In genomic region chr7:30322285-30322667, GRCm38 (mm10) we compare ENCODE assay signal across 8 mouse cellular contexts. TPM values are rescaled to one million over a fixed set of nuclear protein-coding genes. Genes with fewer than 3 reads are reported as not detected.
DNase-seq lines count a peak whose midpoint lies in the region; ATAC-seq and TF ChIP-seq lines count a peak whose summit lies in the region.

No protein-coding gene starts in this region.

- WGBS in heart, embryonic 15.5 days: under 1% methylated on average over 20 of the region's 20 CpGs
- under 1% methylated on average over 20 of the region's 20 CpGs for WGBS in liver, embryonic 14.5 days (ENCODE audit: insufficient replicate concordance)
- WGBS in neural tube, embryonic 11.5 days: under 1% methylated on average over 20 of the region's 20 CpGs
- WGBS in stomach, postnatal 0 days: under 1% methylated on average over 20 of the region's 20 CpGs

- no peak for TF ChIP-seq EP300 in liver, embryonic 14.5 days (IDR thresholded peaks at IDR 0.05; ENCODE audit: low read depth)
- TF ChIP-seq EP300 in stomach, postnatal 0 days (optimal IDR thresholded peaks at IDR 0.05): no peak

- TF ChIP-seq CTCF in liver, embryonic 14.5 days (IDR thresholded peaks at IDR 0.05; ENCODE audit: low read depth): no peak
- no peak for TF ChIP-seq CTCF in stomach, postnatal 0 days (IDR thresholded peaks at IDR 0.05; ENCODE audit: low read depth)

- H3K4me1 ChIP-seq in heart, embryonic 15.5 days (replicated peaks): peaks cover 24% of the 10 kb centered on the region
- peaks cover 9 to 13% of the 10 kb centered on the region in 2 experiments; a peak in 3 of 4 replicates for H3K4me1 ChIP-seq in liver, embryonic 14.5 days (replicated peaks; ENCODE audit: control insufficient read depth in 2 of 2, insufficient read depth in 2 of 2, low read length in 1 of 2)
- peaks cover 6% of the 10 kb centered on the region; the same call in 1 of the 2 replicates for H3K4me1 ChIP-seq in neural tube, embryonic 11.5 days (ENCODE audit: control insufficient read depth, insufficient read depth, low read length)
- H3K4me1 ChIP-seq in stomach, postnatal 0 days (replicated peaks; ENCODE audit: control insufficient read depth, insufficient read depth): no peaks in the 10 kb centered on the region; the same call in 1 of the 2 replicates

- peak overlapping the region; percentile 93 for H3K27ac ChIP-seq in heart, embryonic 15.5 days
- peak overlapping the region; percentile 59 for H3K27ac ChIP-seq in liver, embryonic 14.5 days
- peak overlapping the region; percentile 70; the same call in 1 of the 2 replicates for H3K27ac ChIP-seq in neural tube, embryonic 11.5 days (ENCODE audit: low read depth, low read length)
- H3K27ac ChIP-seq in stomach, postnatal 0 days (replicated peaks): peak overlapping the region; percentile 94

- H3K36me3 ChIP-seq in heart, embryonic 15.5 days: no peaks in the 10 kb centered on the region
- no peaks in the 10 kb centered on the region for H3K36me3 ChIP-seq in liver, embryonic 14.5 days (replicated peaks; ENCODE audit: control insufficient read depth, insufficient read depth, low read depth)
- H3K36me3 ChIP-seq in neural tube, embryonic 11.5 days (ENCODE audit: control insufficient read depth, insufficient read depth, low read length): no peaks in the 10 kb centered on the region
- H3K36me3 ChIP-seq in stomach, postnatal 0 days (ENCODE audit: control insufficient read depth, insufficient read depth, low read length): no peaks in the 10 kb centered on the region

- peak overlapping the region; percentile 86 for H3K4me2 ChIP-seq in heart, embryonic 15.5 days
- H3K4me2 ChIP-seq in liver, embryonic 14.5 days (ENCODE audit: low read depth): peak overlapping the region; percentile 91
- peak overlapping the region; percentile 82 for H3K4me2 ChIP-seq in neural tube, embryonic 11.5 days (ENCODE audit: low read depth)
- H3K4me2 ChIP-seq in stomach, postnatal 0 days (replicated peaks; ENCODE audit: low read depth): peak overlapping the region; percentile 87

- peak; percentile 72 for ATAC-seq in CD4-positive, CD25-positive, alpha-beta regulatory T cell, adult 4 months
- ATAC-seq in heart, embryonic 15.5 days (replicated peaks; ENCODE audit: insufficient number of reproducible peaks, insufficient read depth, low FRiP score, low read depth): peak; percentile 98
- peak; percentile 96 for ATAC-seq in liver, embryonic 14.5 days (ENCODE audit: insufficient read depth)
- ATAC-seq in neural tube, embryonic 11.5 days (ENCODE audit: insufficient read depth, low FRiP score, low TSS enrichment): peak; percentile 100
- peak; percentile 98 for ATAC-seq in stomach, postnatal 0 days (ENCODE audit: low FRiP score, low TSS enrichment)

- peak; percentile 93 for DNase-seq in c-Kit-negative CD71-positive TER-119-positive erythroid progenitor cells, embryonic 14.5 days (ENCODE audit: low read depth, low spot score)
- peak; percentile 95 for DNase-seq in fibroblast of lung, adult 2 months (ENCODE audit: low read depth)
- DNase-seq in kidney, postnatal 25 days: peak; percentile 98 to 100
- peak; percentile 94 to 95 (median 94) for DNase-seq in liver, embryonic 14.5 days (ENCODE audit: low read depth in 3 of 3, low spot score in 3 of 3)
- DNase-seq in neural tube, embryonic 11.5 days (ENCODE audit: low spot score): peak; percentile 94
- DNase-seq in stomach, postnatal 0 days (ENCODE audit: low spot score): peak; percentile 98

- no peaks in the 10 kb centered on the region for H3K9me3 ChIP-seq in heart, embryonic 15.5 days (replicated peaks)
- H3K9me3 ChIP-seq in liver, embryonic 14.5 days (ENCODE audit: control insufficient read depth, low read length): no peaks in the 10 kb centered on the region
- H3K9me3 ChIP-seq in neural tube, embryonic 11.5 days (ENCODE audit: control insufficient read depth, low read length): no peaks in the 10 kb centered on the region
- H3K9me3 ChIP-seq in stomach, postnatal 0 days (ENCODE audit: control insufficient read depth, low read length): no peaks in the 10 kb centered on the region

- peak overlapping the region; percentile 82 for H3K4me3 ChIP-seq in heart, embryonic 15.5 days
- H3K4me3 ChIP-seq in liver, embryonic 14.5 days (ENCODE audit: insufficient read depth in 1 of 2, low read depth in 2 of 2, low read length in 2 of 2): peak overlapping the region; percentile 73 to 77
- H3K4me3 ChIP-seq in neural tube, embryonic 11.5 days (ENCODE audit: low read depth, low read length): peak overlapping the region; percentile 69
- peak overlapping the region; percentile 62 for H3K4me3 ChIP-seq in stomach, postnatal 0 days (ENCODE audit: low read depth, low read length)

- no peaks in the 10 kb centered on the region for H3K27me3 ChIP-seq in heart, embryonic 15.5 days
- H3K27me3 ChIP-seq in liver, embryonic 14.5 days (ENCODE audit: control insufficient read depth, insufficient read depth, low read length): no peaks in the 10 kb centered on the region
- H3K27me3 ChIP-seq in neural tube, embryonic 11.5 days (ENCODE audit: control insufficient read depth, insufficient read depth, low read length): no peaks in the 10 kb centered on the region
- H3K27me3 ChIP-seq in stomach, postnatal 0 days (ENCODE audit: control insufficient read depth, insufficient read depth, low read length): no peaks in the 10 kb centered on the region

- peak overlapping the region; percentile 89 for H3K9ac ChIP-seq in heart, embryonic 15.5 days
- peak overlapping the region; percentile 73 for H3K9ac ChIP-seq in liver, embryonic 14.5 days (replicated peaks)
- peak overlapping the region; percentile 85 for H3K9ac ChIP-seq in neural tube, embryonic 11.5 days (ENCODE audit: low read length)
- peak overlapping the region; percentile 92 for H3K9ac ChIP-seq in stomach, postnatal 0 days (ENCODE audit: low read length)

RNA-seq across cellular contexts. Expression of gene E130208F15Rik, which starts 0.7 kb away (rescaled TPM):
- polyA plus RNA-seq in CD4-positive, CD25-positive, alpha-beta regulatory T cell, adult 4 months (2017; shearing (Covaris generic)): not detected
- polyA plus RNA-seq in heart, embryonic 15.5 days (2015; fragmentation: Nextera tagmentation; extraction: Ambion mirVana): 5.1 TPM in 1 of 2 replicates, not detected in the other
- polyA plus RNA-seq in liver, embryonic 14.5 days (2012; rRNA removed): 0.11 and 0.19 TPM in 2 replicates
- not detected in 2 replicates for polyA plus RNA-seq in liver, embryonic 14.5 days (2014; fragmentation: Nextera tagmentation; extraction: Ambion mirVana)
- polyA plus RNA-seq in neural tube, embryonic 11.5 days (2014; fragmentation: Nextera tagmentation; extraction: Ambion mirVana): not detected in 2 replicates
- not detected in 2 replicates for polyA plus RNA-seq in stomach, postnatal 0 days (2015; fragmentation: Nextera tagmentation; extraction: Ambion mirVana)

RNA-seq across cellular contexts. Expression of gene Sdhaf1, which starts 1.4 kb away (rescaled TPM):
- polyA plus RNA-seq in CD4-positive, CD25-positive, alpha-beta regulatory T cell, adult 4 months (2017; shearing (Covaris generic)): 1 to 10 TPM; 2.4 to 5.1 TPM
- 14.4 and 17.5 TPM in 2 replicates for polyA plus RNA-seq in heart, embryonic 15.5 days (2015; fragmentation: Nextera tagmentation; extraction: Ambion mirVana)
- polyA plus RNA-seq in liver, embryonic 14.5 days (2012; rRNA removed): 3.8 and 5.1 TPM in 2 replicates
- polyA plus RNA-seq in liver, embryonic 14.5 days (2014; fragmentation: Nextera tagmentation; extraction: Ambion mirVana): 6.7 and 7.0 TPM in 2 replicates
- 23.1 and 26.5 TPM in 2 replicates for polyA plus RNA-seq in neural tube, embryonic 11.5 days (2014; fragmentation: Nextera tagmentation; extraction: Ambion mirVana)
- 19.1 and 20.2 TPM in 2 replicates for polyA plus RNA-seq in stomach, postnatal 0 days (2015; fragmentation: Nextera tagmentation; extraction: Ambion mirVana)

RNA-seq across cellular contexts. Expression of gene Syne4, which starts 7.7 kb away (rescaled TPM):
- polyA plus RNA-seq in CD4-positive, CD25-positive, alpha-beta regulatory T cell, adult 4 months (2017; shearing (Covaris generic)): 10 to 100 TPM in 1 of 2 experiments, 1 to 10 TPM in 1; 9.2 to 16.8 TPM
- polyA plus RNA-seq in heart, embryonic 15.5 days (2015; fragmentation: Nextera tagmentation; extraction: Ambion mirVana): 6.1 and 18.8 TPM in 2 replicates
- polyA plus RNA-seq in liver, embryonic 14.5 days (2012; rRNA removed): 11.1 and 12.0 TPM in 2 replicates
- polyA plus RNA-seq in liver, embryonic 14.5 days (2014; fragmentation: Nextera tagmentation; extraction: Ambion mirVana): 7.0 and 7.6 TPM in 2 replicates
- 16.6 and 18.1 TPM in 2 replicates for polyA plus RNA-seq in neural tube, embryonic 11.5 days (2014; fragmentation: Nextera tagmentation; extraction: Ambion mirVana)
- polyA plus RNA-seq in stomach, postnatal 0 days (2015; fragmentation: Nextera tagmentation; extraction: Ambion mirVana): 13.5 and 14.2 TPM in 2 replicates

RNA-seq across cellular contexts. Expression of gene Alkbh6, which starts 13.8 kb away (rescaled TPM):
- polyA plus RNA-seq in CD4-positive, CD25-positive, alpha-beta regulatory T cell, adult 4 months (2017; shearing (Covaris generic)): 100 to 1,000 TPM; 179 to 205 TPM
- 57.4 and 64.4 TPM in 2 replicates for polyA plus RNA-seq in heart, embryonic 15.5 days (2015; fragmentation: Nextera tagmentation; extraction: Ambion mirVana)
- 13.8 and 18.6 TPM in 2 replicates for polyA plus RNA-seq in liver, embryonic 14.5 days (2012; rRNA removed)
- 16.0 and 19.5 TPM in 2 replicates for polyA plus RNA-seq in liver, embryonic 14.5 days (2014; fragmentation: Nextera tagmentation; extraction: Ambion mirVana)
- polyA plus RNA-seq in neural tube, embryonic 11.5 days (2014; fragmentation: Nextera tagmentation; extraction: Ambion mirVana): 87.4 and 94.0 TPM in 2 replicates
- polyA plus RNA-seq in stomach, postnatal 0 days (2015; fragmentation: Nextera tagmentation; extraction: Ambion mirVana): 55.4 and 58.8 TPM in 2 replicates

RNA-seq across cellular contexts. Expression of gene Clip3, which starts 30.7 kb away (rescaled TPM):
- polyA plus RNA-seq in CD4-positive, CD25-positive, alpha-beta regulatory T cell, adult 4 months (2017; shearing (Covaris generic)): 1 to 10 TPM; 5.5 to 6.5 TPM
- 8.0 and 12.0 TPM in 2 replicates for polyA plus RNA-seq in heart, embryonic 15.5 days (2015; fragmentation: Nextera tagmentation; extraction: Ambion mirVana)
- polyA plus RNA-seq in liver, embryonic 14.5 days (2012; rRNA removed): 1.0 and 2.1 TPM in 2 replicates
- 0.71 and 0.86 TPM in 2 replicates for polyA plus RNA-seq in liver, embryonic 14.5 days (2014; fragmentation: Nextera tagmentation; extraction: Ambion mirVana)
- 100 and 102 TPM in 2 replicates for polyA plus RNA-seq in neural tube, embryonic 11.5 days (2014; fragmentation: Nextera tagmentation; extraction: Ambion mirVana)
- 9.6 and 10.2 TPM in 2 replicates for polyA plus RNA-seq in stomach, postnatal 0 days (2015; fragmentation: Nextera tagmentation; extraction: Ambion mirVana)

Comparison
In these comparisons a context has a peak if more than half of its experiments do, and no peak if none do; other contexts are left out.
1. Peak in every context shown above with its lines: DNase-seq, ATAC-seq, H3K4me3 ChIP-seq and H3K27ac ChIP-seq.